Mouse (Mus musculus) bone marrow macrophage, adult 2 months (primary cell): Measurements from ENCODE around the gene Pacs1. TPM values are rescaled to one million over a fixed set of nuclear protein-coding genes. Genes with fewer than 3 reads are reported as not detected.
"Not testable (repeated sequence)": the region's sequence is repeated elsewhere in the genome, so short reads cannot be mapped to it uniquely, and the experiment has no call there.

Source experiments
- H3K27ac ChIP-seq: 2 replicates; pipeline ENCODE4 v1.5.1; 2012; ENCODE audit warnings: low read depth, low read length; ENCODE audit not compliant: insufficient read depth
- H3K4me1 ChIP-seq: 2 replicates; pipeline ENCODE4 v1.6.1; 2012; ENCODE audit warnings: low read length; ENCODE audit not compliant: control insufficient read depth, insufficient read depth
- H3K4me3 ChIP-seq: 2 replicates; pipeline ENCODE4 v1.5.1; 2012; ENCODE audit warnings: mild to moderate bottlenecking, low read length, moderate library complexity; ENCODE audit not compliant: insufficient read depth
- CTCF ChIP-seq: IDR thresholded peaks from 2 replicates; pipeline ENCODE4 v1.5.1; 2012; ENCODE audit warnings: low read depth, mild to moderate bottlenecking, low read length, moderate library complexity
- POLR2A ChIP-seq: IDR thresholded peaks from 2 replicates; pipeline ENCODE4 v1.6.1; 2012; ENCODE audit warnings: mild to moderate bottlenecking, low read depth, low read length, borderline replicate concordance
- polyA plus RNA-seq: library from polyadenylated mRNA; stranded (reverse); fragments of >200 nt; gene quantifications from 2 replicates; pipeline ENCODE4 v1.2.4, GENCODE M21; 2012; ENCODE audit not compliant: missing spikeins, insufficient read depth, insufficient read length

Pacs1 gene
- polyA plus RNA-seq, 1 experiment = 32.7 TPM

GRCm38 (mm10) chr19:5164380-5164779, 108.5 kb downstream of the Pacs1 start:
- no peak overlapping the region for H3K4me3 ChIP-seq
- no peaks in the 10 kb centered on the region for H3K4me1 ChIP-seq

DNA sequence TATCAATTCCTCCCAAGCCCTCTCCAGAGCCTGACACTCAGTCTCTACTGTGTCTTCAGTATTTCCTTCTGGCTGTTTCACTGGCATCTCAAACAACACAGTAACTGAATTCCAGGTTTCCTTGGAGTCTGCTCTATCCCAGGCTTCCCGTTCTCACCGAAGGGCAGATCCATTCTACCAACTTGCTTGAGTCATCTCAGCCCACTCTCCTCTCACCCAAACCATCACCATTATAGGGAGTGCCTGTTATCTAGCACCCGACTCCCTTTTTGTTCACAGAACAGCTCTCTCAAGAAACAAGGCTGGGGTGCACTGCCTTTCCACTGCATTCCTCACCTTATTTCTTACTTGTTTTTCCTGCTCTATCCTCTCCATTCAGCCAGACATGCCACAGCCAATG, 111.0 kb downstream of the Pacs1 start:
- Histone ChIP-seq H3K27ac (no peak overlapping the region), H3K4me1 (no peaks in the 10 kb centered on the region), H3K4me3 (no peak overlapping the region)
- TF ChIP-seq POLR2A (no peak), CTCF (no peak)

More at GRCm38 (mm10) chr19:5164380-5164779, 108.5 kb downstream of the Pacs1 start:
- TF ChIP-seq CTCF (peak; percentile 82), POLR2A (no peak)
- H3K27ac ChIP-seq = no peak overlapping the region

GRCm38 (mm10) chr19:5152261-5152660, 120.7 kb downstream of the Pacs1 start:
- TF ChIP-seq POLR2A (no peak), CTCF (no peak)

DNA sequence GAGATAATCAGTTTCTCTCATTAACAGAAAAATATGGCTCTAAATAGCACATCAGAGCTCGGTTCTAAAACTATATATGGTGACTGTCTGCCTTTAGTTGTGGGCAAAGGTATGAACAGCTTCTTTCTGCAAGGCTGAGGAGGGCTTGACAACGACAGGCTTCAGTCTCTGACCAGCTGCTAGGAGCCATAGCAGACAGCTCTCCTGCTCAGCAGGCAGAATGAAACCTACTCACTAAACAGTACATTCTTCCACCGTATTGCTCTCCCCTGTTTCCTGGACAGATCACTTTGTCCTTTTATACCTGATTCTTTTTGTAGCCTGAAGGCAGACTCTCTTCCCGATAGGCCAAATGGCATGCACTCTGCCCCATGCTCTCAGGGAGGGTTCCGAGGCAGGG, 121.2 kb downstream of the Pacs1 start:
- H3K4me3 ChIP-seq = no peak overlapping the region
- no peak for TF ChIP-seq POLR2A
- TF ChIP-seq CTCF = no peak
- H3K4me1 ChIP-seq = peaks cover 21% of the 10 kb centered on the region
- H3K27ac ChIP-seq = no peak overlapping the region

More at GRCm38 (mm10) chr19:5152261-5152660, 120.7 kb downstream of the Pacs1 start:
- Histone ChIP-seq H3K4me3 (no peak overlapping the region), H3K4me1 (peaks cover 21% of the 10 kb centered on the region), H3K27ac (no peak overlapping the region)

DNA sequence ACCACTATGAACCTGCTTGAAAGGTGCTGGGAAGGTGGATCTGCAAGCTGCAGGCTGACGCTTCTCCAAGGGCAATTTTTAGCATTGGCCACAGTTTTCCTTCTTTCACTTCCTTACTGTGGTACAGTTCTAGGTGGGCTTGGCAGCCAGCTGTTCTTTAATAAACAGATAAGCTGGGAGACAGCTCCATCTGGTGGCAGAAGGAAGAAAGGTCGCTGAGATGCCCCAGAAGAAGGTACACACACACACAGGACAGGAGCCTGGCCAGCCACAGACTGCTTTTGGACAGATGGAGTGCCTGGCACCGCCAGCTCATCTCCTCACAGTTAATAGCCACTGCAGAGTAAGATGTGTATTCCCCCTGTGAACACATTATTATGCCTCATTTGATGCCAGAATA, 121.6 kb downstream of the Pacs1 start:
- Histone ChIP-seq H3K27ac (no peak overlapping the region; the same call in 1 of the 2 replicates), H3K4me3 (no peak overlapping the region), H3K4me1 (peaks cover 24% of the 10 kb centered on the region)
- peak; percentile 39 for TF ChIP-seq CTCF
- no peak for TF ChIP-seq POLR2A

DNA sequence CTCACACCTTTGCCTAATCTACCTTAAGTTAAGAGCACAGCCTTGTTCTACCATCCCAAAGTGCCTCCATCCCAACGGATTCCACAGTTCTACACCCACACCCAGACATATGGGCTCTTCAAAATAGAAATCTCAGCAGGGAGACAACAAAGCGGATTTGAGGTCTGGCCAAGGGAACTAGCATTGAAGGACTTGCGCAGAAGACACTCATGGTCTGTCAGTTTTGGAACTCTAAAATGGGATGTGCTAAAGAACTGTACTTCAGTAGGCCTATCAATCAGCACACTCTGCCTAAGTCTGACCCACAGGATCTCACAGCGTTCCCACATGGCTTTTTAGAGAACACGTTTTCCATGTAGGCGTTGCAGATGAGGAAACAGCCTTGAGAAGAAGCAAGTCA, 122.6 kb downstream of the Pacs1 start:
- H3K4me1 ChIP-seq = peaks cover 27% of the 10 kb centered on the region

GRCm38 (mm10) chr19:5149041-5149440, 123.9 kb downstream of the Pacs1 start:
- peaks cover 27% of the 10 kb centered on the region for H3K4me1 ChIP-seq
- H3K4me3 ChIP-seq, H3K27ac ChIP-seq: not testable (repeated sequence)

More for the DNA sequence above, 122.6 kb downstream of the Pacs1 start:
- Histone ChIP-seq H3K27ac (no peak overlapping the region), H3K4me3 (no peak overlapping the region)
- no peak for TF ChIP-seq CTCF
- TF ChIP-seq POLR2A = no peak

DNA sequence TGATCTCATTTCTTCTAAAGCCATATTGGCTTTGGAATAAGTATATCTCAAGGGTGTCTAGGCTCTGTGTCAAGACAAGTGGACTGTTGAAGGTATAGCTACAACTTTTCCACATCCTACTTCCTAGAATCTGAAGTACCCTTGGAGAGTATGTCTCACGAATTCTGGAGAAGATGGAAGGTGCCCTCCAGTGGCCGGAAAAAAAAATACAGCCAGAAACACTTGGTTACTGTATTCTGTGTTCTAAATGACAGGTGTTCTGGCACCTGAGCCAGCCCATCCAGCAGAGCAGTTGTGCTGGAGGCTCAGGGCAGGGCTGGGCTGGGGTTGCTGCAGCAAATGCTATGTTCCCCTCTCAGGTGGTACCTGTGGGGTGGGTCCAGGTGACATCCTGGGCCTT, 133.3 kb downstream of the Pacs1 start:
- no peak overlapping the region for H3K27ac ChIP-seq
- H3K4me1 ChIP-seq = no peaks in the 10 kb centered on the region
- TF ChIP-seq CTCF = 0 out of 2 replicates have a peak, but pooled peaks have one; percentile 8
- TF ChIP-seq POLR2A = no peak
- no peak overlapping the region for H3K4me3 ChIP-seq

- TF ChIP-seq CTCF = no peak
- no peak for TF ChIP-seq POLR2A
- H3K27ac ChIP-seq = no peak overlapping the region
- peaks cover 14% of the 10 kb centered on the region for H3K4me1 ChIP-seq
- H3K4me3 ChIP-seq = no peak overlapping the region
Observed at GRCm38 (mm10) chr19:5131237-5131636, 141.7 kb downstream of the Pacs1 start.

- Histone ChIP-seq H3K27ac (no peak overlapping the region), H3K4me3 (no peak overlapping the region), H3K4me1 (peaks cover 14% of the 10 kb centered on the region)
- TF ChIP-seq CTCF (no peak), POLR2A (no peak)
Observed at GRCm38 (mm10) chr19:5129770-5130169, 143.1 kb downstream of the Pacs1 start.

- no peak for TF ChIP-seq POLR2A
- no peak for TF ChIP-seq CTCF
Observed at GRCm38 (mm10) chr19:5124055-5124614, 148.8 kb downstream of the Pacs1 start.

More at GRCm38 (mm10) chr19:5124055-5124614, 148.8 kb downstream of the Pacs1 start:
- H3K4me1 ChIP-seq = no peaks in the 10 kb centered on the region
- no peak overlapping the region for H3K4me3 ChIP-seq
- no peak overlapping the region for H3K27ac ChIP-seq
